Mouse (Mus musculus) E14TG2a.4 (cell line): ENCODE measurements at regions not wholly inside any gene's neighbourhood (a gene's known extent, or its start where the extent isn't known, plus 50 kb on each side); places are given as distances from the start of the nearest gene placed in this dataset.

Source experiments
- CTCF ChIP-seq: conservative IDR thresholded peaks from 2 replicates; pipeline ENCODE4 v1.5.1; 2014; ENCODE audit warnings: low read length
- POU5F1 ChIP-seq: IDR thresholded peaks from 2 replicates; pipeline ENCODE4 v1.6.1; 2014; ENCODE audit warnings: low read length, borderline replicate concordance

- TF ChIP-seq CTCF = no peak
- no peak for TF ChIP-seq POU5F1
These were observed 105.1 kb downstream of the Mtx2 start for GRCm38 (mm10) chr2:74930702-74931101.
